Mouse (Mus musculus) frontal cortex, postnatal 36 days (tissue): Measurements from ENCODE around the gene Asb8.

Experiments used
- DNase-seq, 2 experiments: peaks; one replicate each; pipeline ENCODE4 v3.0.0; 2022; ENCODE audit warnings: low spot score in 2 of 2

The Asb8 gene

DNA sequence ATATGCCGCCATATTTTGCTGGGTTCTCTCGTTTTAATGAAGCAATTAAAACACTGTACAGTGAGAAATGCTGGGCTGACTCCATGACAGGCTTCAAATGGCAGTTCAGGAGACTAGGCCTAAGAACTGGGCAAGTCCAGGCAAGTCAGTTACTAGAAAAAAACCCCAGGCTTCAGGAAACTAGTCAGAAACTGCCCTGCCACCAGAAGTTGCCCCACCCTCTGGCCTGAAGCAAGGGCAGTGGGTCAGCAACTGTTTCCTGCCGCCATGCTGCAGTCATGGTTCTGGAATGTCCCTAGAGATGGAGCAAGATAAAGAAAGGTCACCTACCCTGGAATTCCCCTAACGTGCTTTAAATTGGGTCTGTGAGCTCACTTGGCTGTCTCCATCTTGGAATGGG is 9.5 kb downstream of the Asb8 start:
- DNase-seq = no peak

DNA sequence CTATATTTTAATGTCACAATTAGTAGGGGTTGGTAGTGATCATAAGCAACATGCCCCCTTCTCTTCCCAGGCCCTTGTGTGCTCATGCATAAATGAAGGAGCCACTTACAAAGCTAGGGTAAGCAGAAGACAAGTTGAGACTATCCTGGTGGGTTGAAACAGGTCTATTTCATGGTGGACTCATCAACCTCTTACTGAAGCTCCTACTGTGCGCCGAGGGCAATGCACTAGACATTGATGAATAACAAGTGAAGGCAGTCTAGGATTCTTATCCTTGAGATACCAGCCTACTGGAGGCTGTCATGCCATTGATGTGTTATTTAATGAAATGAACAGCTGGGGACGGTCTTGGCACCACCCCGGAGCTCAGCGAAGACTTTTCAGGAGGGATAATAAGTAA is 10.2 kb downstream of the Asb8 start:
- no peak for DNase-seq

DNA sequence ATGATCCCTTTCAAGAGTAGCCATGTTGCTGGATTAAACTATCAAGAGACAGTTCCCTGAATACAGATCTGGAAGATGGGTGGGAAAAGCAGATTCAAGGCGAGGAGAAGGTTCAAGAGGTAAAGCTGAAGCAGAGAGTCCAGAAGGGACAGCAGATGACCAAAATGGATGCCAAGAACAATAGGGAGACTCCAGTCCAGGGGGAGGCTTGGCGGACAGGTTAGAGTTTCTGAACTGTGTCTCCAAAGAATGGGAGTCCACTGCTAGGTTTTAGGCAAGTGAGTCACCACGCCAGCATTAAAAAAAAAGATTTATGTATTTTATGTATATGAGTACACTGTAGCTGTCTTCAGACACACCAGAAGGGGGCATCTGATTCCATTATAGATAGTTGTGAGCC is 10.8 kb downstream of the Asb8 start:
- DNase-seq = no peak

DNA sequence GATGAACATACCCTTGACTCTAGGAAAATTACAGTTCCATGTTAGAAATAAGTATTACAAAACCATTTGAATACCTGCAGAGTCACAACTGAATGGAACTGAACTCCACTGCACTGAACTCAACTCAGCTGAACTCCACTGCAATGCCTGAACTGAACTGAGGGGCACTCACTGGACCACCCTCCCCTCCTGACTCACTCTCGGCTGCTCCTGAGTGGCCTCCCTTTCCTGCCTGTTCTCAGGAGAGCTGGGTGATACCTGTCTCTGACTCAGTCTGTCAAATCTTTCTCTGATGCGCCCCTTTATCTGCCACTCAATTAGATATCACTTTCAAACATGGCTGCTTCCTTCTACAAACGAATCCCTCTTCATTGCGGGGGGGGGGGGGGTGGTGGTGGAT is 11.3 kb downstream of the Asb8 start:
- DNase-seq = no peak

DNA sequence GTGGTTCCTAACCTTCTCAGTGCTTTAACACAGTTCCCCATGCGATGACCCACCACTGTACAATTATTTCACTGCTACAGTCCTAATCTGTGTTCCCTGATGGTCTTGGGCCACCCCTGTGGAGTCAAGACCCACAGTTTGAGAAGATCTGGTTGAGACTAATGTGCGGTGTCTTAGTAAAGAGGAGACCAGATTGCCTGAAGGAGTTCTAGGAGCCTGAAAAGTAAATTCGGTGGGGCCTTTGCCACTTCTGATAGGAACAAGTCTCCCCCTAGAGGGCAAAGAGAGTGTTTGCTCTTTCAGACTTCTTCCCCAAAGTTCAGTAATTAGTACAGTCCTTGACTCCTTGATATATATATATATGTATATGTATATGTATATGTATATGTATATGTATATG is 11.8 kb downstream of the Asb8 start:
- peak in 1 of 2 experiments; percentile 38 for DNase-seq

DNA sequence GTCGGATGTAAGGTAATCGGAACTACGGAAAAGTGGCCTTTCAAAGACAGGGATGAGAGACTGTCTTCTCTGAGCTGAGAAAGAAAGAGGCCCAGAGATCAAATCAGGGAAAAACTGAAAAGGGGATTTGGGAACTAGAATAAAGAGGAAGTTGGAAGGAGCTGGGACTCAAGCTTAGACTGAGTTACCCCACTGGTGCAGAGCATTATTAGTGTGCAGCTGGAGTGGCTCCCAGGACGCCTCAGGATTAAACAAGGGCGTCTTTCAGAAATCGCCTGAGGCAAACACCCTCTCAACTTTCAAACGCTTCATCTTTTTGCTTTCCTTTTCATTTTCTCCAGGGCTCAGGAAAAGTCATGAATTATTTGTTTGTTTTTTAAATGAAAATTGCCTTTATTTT is 12.5 kb downstream of the Asb8 start:
- no peak for DNase-seq

DNA sequence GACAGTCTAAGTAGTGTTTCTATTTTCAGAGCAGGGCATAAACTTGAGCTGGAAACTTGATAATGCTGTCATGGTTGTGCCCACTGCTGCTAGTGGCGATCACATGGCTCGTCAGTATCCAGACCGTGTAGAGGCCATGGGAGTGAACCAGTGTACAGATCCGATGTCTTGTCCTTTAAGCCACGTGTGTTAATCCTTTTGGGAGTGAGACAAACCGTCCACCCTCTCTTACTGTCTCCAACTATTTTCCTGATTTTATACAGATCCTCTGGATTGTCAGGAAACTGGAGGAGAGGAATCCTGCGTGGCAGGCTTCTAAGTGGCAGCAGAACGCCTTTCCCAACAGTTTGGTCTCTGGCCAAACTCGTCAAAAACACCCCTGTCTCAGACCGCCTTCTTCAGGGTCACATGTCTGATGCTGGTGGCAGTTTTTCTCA is 16.2 kb downstream of the Asb8 start:
- DNase-seq = no peak

DNA sequence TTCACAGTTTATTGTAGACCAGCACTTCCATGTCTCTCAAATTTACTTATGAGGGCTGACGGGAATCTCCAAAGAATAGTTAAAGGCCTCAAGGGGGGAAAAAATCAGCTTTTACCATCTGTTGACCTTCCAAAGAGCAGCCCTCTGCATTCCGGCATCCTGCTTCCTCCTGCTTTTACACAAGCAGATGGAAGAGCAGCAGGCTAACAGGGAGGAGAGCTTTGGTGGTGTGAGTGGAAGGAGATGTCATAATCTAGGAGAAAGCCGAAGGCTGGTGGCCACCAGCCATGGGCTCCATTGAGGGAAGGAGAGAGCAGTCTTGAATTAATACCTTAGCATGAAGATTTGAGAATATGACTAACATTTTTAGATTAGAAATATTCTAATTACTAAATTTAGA is 17.1 kb downstream of the Asb8 start:
- no peak for DNase-seq

DNA sequence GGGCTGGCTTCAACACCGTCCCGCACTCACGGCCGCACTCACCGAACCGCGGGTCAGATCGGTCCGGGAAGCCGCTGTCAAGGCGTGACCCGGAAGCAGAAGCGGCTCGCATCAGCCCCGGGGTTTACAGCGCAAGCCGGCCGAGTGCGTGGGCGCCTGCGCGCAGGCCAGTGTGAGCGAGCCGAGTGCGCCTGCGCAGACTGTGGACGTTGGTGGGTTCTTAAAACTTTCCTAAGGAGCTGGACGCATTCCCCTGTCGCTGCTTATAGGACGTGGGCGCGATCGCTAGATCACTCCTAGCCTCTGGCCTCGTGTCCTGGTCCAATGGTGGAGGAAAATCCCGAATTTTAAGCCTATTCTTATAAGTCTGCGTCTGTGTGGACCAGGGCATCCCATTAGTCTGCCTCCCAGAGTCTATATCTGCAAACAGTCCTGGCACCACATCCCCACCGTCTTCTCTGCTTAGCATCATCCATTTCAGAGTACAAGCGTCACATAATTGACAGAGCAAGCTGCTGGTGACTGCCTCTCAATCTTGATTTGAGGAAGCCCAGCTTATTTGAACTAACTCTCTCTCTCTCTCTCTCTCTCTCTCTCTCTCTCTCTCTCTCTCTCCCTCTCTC is 19.8 kb downstream of the Asb8 start:
- DNase-seq = peak; percentile 92 to 96

DNA sequence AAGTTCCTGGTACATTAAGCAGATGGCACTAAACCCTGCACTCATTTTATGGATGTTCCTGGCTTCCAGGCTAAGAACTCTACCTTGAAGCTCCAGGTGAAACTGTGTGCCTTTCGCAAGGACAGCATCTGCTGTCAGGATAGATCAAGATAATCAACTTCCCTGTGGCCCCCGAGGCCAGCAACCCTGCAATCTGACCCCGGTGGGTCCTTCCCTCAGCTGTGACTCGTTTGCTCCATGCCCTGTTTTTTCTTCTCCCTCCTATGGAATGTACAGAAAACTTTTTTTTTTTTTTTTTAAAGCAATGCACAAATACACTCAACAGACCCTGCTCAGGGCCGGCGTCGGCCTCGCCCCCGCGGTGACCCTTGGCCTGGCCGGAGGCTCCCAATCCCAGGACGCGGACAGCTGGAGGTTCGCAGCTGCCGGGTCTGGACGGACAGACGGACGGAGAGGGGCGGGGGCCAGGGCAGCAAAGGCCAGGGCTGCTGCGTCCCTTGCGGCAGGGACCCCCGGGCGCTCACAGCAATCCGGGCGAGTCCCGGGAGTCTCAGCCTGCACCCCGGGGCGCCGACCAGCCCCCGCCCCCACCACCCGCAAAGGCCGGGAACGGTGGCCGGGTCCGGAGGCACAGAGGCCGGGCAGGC is 20.4 kb downstream of the Asb8 start:
- DNase-seq = no peak

DNA sequence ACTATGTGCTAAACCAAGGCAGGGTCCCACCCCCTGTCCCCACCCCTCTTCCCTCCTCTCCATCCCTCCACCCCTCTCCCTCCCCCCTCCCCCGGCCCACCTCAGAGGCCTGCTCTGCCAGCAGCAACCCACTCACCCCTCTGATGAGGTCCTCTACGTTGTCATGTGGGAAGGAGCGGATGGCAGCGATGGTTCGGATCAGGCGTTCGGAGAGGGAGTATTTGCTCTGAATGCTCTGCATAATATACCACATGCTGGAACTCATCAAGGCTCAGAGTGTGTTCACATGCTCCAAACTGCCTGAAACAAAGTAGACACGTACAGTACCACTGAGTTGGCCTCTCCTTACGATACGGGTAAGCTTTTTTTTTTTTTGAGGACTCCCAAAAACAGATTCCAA is 22.9 kb downstream of the Asb8 start:
- no peak for DNase-seq

DNA sequence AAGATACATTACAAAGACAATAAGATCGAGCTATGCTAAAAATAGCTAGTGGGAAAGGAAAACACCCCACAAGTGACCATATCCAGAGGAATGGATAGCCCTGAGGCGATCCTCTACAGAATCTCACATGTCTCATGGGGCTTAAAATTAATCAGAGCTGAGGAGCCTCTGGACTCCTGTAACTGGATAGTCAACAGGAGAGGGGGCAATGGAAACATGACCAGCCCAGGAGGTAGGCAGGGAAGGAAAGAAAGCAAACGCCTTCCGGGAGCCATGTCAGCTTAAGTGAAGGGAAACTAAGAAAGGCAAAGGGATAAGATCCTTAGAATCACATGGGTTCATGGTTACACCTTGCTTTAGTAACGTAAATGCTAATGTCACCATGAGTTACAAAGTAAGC is 24.6 kb downstream of the Asb8 start:
- DNase-seq = no peak

DNA sequence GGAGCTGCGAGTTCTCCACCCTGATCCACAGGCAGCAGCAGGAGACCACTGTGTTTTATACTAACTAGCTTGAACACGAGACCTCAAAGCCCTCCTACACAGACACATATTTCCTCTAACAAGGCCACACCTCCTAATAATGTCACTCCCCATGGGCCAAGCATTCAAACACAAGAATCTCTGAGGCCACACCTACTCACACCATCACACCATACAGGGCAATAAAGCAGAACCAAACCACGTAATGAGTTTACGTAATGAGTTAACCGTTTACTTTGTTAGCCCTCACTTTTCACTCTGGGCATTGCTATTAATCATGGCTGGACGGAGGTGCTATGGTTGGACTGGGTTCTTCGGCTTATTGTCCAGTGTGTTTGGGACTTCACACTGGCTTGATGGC is 25.7 kb downstream of the Asb8 start:
- no peak for DNase-seq

DNA sequence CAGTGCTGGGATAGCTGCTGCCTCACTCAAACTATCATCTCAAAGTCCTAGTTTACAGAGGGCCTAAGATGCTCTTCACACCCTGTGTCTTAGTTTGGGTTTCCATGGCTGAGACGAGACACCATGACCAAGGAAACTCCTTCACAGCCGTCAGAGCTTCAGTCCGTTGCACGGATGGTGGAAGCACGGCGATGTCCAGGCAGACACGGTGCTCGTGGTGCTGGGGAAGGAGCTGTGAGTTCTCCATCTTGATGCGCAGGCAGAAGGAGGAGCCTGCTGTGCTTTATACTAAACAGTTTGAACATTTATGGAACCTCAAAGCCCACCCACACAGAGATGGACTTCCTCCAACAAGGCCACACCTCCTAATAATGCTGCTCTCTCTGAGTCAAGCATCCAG is 28.6 kb downstream of the Asb8 start:
- no peak for DNase-seq

DNA sequence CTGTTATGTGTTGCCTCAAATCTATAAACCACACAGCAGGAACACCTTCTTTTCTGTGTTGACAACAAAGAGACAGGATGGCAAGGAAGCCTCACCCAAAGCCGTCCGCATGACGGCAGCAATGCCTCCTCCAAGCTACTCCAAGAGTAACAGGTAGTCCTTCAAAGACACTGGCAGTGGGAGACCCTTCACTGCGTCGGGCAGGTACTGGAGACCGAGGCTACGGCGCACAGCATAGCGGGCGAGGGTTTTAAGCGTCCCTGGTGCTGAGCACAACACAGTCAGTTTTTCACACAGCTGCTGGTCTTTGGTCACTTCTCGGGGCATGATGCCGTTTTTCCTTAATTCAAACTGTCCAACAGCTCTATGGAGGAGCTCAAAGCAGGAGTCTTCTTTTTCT is 29.8 kb downstream of the Asb8 start:
- DNase-seq = no peak

DNA sequence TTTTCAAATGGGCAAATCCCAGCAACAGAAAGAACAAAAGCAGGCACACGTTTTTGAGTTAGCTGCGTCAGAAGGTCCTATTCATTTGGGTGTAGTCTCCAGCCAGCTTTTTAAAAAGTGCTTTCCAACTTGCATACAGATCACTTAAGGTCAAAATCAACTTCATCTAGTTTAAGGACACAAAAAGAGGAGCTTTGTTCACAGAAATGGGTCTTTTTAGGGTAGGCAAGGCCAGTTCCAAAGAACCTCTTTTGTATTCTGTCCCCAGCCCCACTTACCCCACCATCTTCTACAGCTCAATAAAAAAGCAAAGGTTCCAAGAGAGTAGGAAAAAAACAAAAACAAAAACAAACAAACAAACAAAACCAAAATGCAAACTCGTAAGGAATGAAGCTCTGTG is 30.8 kb downstream of the Asb8 start:
- no peak for DNase-seq

DNA sequence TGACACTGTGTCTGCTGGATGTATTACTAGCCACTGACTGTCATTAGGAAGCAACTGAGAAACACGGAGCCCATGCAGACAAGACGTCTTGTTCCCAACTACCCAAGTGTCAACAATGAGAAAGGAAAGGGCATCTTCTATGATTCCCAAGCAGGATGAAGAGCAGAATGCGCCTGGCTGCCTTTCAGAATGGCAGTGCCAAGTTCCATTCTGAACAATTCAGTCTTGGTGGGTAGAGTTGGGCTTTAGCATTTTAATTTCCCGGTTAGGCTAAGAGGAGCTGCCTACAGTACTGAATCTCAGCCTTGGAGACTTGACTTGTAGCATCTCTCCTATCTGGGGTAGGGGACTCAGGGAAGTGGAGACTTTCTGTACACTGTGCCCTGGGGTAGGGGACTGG is 31.4 kb downstream of the Asb8 start:
- no peak for DNase-seq

DNA sequence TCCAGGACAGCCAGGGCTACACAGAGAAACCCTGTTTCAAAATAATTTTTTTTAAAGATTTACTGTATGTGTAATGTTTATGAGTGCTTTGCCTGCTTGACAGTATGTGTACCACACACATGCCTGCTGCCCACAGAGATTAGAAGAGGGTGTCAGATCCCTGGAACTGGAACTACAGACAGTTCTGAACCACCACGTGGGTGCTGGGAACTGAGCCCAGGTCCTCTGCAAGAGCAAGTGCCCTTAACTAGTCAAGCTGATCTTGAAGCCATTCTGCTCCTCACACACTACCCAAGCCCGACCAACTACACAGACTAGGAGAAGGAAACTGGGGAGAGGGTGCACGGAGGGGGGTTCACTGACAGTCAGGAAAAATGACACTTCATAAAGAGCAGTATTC is 32.0 kb downstream of the Asb8 start:
- DNase-seq = no peak

DNA sequence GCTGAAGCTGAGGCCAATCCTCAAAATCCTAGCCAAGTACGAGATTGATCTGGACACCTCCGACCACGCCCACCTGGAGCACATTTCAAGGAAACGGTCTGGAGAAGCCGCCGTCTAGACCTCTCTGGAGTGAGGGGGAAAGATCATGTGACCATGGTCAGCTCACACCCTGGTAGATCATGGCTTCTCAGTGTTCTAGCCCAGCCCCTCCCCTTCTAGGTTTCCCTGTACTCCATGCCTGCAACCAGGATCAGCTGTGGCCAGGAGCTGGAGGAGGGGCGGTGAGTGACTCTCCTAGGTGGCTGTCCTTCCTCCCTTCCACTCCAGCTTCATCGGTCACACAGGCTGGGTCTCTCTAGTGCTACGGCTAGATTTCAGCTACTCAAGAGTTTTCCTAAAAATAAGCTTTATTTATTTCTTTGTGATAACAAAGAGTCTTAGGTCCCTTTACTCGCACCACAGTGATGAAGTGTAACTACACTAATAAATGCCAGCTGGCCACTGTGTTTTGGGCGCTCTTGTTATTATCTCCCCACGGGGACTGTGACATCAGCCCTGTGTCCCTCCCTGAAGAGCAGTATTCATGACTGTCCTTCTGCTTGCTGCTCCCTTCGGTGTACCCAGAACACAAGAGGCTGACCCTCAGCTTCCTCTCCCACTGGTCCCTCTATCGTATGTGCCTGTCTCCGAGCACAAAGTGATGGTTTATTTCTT is 33.3 kb downstream of the Asb8 start:
- no peak for DNase-seq

DNA sequence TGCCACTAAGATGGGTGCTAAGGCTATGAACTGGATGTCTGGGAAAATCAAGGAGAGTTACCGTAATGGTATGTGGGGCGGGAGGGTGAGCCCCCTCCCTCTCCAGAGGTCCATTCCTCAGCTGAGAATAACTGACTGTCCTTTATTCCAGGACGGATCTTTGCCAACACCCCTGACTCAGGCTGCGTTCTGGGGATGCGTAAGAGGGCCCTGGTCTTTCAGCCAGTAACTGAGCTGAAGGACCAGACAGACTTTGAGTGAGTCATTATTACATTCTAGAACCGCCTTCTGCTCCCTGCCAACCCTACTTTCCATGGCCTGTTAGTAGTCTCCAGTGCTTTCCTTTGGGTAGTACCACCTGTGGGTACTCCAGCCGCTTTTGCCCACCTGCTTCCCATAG is 34.0 kb downstream of the Asb8 start:
- DNase-seq = no peak

DNA sequence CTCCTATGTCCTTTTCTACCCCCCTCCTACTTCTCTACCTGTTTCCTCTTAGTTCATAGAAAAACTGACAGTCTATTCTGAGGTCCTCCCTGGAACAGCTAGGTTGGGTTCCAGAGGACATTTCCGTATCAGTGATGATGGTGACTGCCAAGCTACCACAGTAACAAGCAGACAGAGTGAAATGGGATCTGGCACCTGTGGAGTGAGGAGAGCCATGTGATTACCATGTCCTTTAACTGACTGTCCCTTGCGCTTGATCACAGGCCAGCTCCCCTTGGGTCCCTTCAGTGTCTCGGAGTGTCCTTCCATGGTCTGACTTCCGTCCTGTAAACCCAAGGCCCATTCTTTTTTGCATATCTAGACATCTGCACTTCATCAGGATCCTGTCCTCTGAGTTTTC is 34.4 kb downstream of the Asb8 start:
- DNase-seq = no peak

DNA sequence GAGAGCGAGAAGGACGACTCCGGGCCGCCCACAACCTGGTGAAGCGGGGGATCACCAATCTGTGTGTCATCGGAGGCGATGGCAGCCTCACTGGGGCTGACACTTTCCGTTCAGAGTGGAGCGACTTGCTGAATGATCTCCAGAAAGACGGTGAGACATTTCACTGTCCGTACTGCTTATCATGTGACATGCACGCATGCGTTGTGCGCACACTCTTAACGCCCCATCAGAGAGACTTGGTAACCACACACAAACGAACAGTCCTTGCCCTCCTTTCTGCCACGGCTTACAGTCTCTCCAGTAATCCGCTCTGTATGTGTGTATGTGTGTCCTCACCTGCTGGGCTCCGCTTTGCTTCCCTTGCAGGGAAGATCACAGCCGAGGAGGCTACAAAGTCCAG is 44.6 kb downstream of the Asb8 start:
- no peak for DNase-seq

DNA sequence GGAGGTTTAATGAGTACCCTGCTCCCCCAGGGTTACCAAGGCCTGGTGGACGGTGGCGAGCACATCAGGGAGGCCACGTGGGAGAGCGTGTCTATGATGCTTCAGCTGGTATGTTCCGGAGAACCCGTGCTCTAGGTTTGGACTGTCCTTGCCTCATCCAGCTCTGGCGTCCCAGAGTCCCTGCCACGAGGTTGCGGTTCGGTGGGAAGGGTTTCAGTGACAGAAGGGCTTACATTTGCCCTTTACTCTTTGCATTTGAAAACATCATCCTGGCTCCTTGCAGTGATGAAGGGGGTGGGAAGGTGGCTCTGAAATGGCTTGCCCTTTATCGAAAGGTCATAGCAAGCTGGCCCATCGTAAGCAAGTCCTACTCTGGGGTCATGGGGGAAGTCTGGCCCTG is 46.1 kb downstream of the Asb8 start:
- no peak for DNase-seq
